Mouse (Mus musculus) common myeloid progenitor, adult 5-6 weeks (primary cell): ENCODE data around the gene Cav3. TPM values are rescaled to one million over a fixed set of nuclear protein-coding genes. Genes with fewer than 3 reads are reported as not detected.

Experiments
- ATAC-seq: replicated peaks from 2 replicates; pipeline ENCODE4 v1.8.0; 2016; ENCODE audit warnings: low read depth, mild to moderate bottlenecking, moderate TSS enrichment, inconsistent platforms; ENCODE audit not compliant: poor library complexity, severe bottlenecking
- total RNA-seq: library from RNA; stranded (forward); fragments of 200-1000, 187-1606 nt; gene quantifications from 2 replicates; pipeline ENCODE4 v1.2.3, GENCODE M21; 2017

Cav3 gene
- total RNA-seq, 1 experiment from 2014 or later: not detected

DNA sequence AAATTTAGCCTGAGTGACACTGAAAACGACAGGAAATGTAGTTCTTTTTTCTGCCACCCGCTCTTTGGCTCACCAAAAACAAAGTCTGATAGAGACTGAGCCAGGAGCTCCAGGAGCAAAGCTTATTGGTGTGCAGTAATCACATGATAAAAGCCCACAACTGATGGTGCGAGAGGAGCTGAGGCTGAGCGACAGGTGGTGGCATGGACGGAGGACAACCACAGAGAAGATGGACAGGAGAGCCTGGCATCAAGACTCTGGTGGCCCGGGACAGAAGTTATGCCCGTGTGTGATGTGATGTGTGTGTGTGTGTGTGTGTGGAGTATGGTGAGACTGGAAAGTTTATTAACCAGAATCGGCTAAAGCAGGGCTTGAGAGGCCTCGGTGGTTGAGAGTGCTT, 34.1 kb downstream of the Cav3 start:
- no peak for ATAC-seq

DNA sequence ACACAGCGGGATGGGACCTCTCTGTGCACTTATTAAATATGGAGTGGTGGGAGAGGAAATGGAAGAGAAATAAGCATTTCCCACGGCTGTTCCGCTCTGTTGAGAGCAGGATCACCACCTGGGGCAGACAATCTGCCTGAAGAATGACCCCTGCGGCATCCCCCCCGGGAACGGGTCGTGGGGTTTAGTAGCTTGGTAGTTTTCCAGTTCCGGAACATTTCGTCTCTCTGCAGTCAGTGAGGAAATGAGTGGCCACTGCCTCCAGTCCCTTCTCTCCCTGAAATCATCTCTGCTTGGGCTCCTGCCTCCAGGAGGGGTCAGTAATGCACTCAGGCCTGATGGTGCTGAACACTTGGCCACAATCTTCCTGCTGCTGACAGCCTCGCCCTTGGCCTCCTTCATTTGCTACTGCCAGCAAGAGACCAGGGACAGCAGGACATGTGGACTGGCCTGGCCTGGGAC, 35.3 kb downstream of the Cav3 start:
- no peak for ATAC-seq

DNA sequence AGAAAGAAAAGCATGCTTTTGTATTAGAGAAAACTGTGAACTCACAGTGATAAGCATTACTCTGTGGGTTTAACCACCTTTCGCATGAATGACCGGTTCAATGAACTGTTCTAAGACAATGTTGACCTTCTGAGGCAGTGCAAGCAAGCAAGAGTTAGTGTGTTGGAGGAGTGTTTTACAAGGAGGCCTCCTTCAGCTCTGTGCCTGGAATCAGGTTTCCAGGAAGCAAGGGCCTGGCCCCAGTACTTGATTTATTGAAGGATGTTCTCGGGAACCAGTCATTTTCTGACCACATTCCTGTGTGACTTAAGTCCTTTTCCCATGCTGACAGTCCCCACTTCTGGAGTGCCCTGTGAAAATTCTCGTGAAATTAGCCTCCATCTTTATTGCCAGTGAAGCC, 35.9 kb downstream of the Cav3 start:
- ATAC-seq: no peak

DNA sequence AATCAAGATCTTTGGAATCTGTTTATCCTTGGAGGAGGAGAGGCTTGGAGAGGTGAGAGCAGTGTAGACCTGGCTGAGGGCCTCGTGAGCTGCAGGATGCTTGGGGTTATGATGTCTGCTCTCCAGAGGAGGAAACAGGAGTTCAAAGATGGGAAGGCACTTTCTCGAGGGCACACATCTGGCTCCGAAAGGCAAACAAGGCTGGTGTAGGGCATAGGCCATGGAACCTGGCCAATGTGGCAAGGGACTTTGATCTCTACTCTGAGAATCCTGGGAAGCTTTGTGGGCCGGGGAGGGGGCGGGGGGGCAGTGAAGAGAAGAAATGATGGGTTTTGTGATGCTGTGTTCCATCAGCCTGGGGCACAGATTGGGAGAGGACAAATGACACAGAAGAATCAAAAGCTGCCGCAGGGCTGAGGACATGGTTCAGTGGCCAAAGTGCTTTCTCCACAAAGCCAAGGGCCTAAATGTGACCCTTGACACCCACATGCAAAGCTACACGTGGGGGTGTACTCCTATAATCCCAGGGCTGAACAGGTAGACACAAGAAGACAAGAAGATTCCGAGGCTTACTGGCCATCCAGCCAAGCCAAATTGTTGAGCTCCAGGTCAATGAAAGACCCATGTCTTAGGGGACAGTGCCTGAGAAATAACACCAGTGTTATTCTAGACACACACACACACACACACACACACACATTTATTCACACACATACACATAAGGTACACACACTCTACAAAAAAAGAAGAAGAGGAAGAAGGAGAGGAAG, 37.2 kb downstream of the Cav3 start:
- ATAC-seq: no peak

DNA sequence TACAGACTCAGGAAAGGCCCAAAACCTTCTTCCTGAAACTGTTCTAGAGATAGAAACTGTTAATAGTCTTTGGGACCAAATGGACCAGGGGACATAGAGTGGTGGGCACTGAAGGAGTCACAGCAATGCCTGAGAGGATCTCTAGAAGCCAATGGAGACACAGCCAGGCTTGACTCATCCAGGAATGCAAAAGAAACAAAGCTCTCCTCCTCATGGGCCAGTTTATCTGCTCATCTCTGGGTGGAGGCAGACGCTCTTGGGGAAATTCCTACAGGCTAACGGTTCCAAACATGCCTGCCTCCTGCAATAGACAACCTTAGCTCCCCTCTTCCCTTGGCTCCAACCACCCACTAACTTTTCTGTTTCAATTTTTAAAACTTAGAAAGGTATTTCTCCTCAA, 38.2 kb downstream of the Cav3 start:
- no peak for ATAC-seq

DNA sequence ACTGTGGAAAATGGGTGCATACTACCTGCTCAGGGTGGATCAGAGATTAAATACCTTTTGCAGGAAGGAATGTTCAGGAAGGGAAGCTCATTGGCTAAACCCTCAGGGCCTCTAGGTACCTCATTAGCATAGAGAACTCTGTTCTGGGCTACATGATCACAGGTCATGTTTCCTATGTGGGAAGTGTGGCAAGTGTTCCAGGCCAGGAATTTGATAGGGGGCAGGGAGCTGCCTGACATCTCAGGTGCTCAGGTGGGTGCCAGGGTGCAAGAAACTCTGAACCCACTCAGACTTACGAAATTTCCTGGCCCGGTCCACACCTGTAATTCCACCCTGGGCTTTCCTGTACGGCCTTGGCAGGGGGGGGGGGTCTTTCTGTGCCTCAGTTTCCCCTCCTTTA, 39.4 kb downstream of the Cav3 start:
- ATAC-seq: no peak

DNA sequence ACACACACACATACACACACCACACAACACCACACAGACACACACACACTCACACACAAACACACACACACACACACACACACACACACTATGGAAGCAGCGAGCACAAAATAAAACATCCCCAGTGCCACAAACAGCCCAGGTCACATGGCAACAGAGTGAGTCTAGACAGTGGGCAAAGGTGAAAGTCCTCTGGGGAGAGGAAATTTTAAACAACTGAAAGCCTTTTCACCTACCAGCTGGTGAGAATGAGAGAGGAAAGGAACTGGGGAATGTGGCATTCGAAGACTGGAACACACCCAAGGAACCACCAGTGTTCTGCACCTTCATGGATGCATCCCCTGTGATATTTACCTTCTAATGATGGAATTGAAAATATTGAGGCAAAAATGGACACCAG, 40.2 kb downstream of the Cav3 start:
- ATAC-seq: no peak

DNA sequence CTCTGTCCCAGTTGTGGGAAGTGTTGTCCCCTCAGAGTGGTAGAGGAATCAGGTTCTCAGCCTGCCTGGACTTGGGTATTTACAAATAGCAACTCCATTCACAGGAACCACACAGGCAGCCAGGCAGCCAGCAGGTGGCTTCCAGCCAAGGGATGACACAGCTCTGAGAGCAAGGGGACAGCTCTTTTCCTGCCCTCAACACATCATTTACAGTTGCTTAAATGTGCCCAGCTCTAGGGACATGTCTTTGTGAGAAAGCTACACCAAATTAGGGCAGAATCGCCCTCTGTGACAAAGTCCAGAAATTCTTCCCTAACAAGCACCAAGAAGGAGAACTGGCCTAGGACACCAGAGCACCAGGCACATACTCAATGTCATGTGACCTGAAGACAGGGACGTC, 41.9 kb downstream of the Cav3 start:
- ATAC-seq: peak; percentile 47

DNA sequence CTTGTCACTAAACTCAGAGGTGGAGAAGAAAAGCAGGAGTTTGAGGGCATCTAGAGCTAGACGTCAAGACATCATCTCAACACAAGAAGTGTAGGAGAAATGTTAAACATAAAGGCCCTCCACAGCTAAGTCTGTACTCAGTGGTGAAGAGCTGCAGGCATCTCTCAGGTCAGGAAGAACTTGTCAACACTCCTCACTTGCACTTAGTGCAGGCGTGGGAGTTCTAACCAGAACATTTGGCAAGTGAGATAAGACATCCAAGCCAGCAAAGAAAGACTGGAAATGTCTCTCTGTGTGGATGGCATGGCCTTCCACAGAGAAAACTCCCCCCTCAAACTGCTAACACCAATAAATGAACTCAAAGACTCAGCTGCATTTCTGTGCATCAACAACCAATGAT, 48.3 kb downstream of the Cav3 start:
- no peak for ATAC-seq

DNA sequence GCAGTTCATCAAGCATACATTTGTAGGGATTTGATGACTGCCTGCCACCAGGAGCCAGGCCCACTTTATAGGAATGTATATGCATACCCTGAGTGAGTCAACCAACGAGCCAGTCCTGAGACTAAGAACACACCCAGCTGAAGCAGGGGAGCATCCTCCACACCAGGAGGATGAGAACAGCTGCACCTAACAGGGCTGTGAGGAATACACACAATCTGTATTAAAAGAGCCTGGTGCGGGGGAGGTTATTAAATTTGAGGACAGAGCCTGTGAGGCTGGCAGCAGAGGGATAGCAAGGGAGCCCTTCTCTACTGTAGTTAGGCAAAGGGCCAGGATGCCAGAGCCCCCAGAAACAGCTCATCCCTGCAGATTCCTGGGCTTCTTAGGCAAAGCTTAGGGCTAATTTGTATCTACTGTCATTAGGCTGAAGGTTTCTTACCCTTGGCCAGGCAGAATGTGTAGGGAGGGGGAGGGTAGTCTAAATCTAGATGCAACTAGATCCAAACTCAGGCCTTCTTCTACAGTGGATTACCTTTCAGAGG, 50.4 kb downstream of the Cav3 start:
- no peak for ATAC-seq

DNA sequence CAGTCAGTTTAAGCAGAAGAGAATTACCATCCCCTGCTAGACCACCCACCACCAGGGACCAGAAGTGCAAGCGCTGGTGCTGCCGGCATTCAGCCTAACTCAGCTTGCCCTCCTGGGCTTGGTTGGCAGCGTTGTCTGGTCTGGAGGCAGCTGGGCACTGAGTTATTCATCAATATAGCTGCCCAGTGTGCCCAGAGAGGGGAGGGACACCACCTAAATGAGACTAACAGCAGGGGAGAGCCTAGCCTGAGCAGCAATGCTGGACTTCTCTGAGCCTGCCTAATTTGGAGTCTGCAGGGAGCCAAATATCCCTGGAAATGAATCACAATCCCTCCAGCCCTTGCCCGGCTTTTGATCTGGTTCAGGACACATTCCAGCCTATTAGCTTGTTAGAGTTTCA, 51.0 kb downstream of the Cav3 start:
- no peak for ATAC-seq

DNA sequence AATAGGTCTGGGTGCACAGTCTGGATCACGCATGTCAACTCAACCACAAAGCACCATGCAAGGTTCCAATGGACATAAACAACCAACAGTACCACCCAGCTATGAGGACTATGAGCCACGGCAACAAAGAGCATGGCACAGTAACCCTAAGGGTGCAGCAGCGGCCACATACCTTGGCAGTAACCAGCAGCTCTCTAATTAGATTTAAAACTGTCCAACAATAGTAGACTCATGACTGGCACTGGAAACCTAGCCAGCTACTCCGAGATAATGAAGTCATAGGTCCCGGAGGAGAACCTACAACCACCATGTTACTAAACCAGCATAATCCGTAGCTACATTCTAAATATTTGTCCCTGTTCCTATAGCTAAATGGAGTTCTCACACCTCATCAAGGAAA, 55.3 kb downstream of the Cav3 start:
- no peak for ATAC-seq

DNA sequence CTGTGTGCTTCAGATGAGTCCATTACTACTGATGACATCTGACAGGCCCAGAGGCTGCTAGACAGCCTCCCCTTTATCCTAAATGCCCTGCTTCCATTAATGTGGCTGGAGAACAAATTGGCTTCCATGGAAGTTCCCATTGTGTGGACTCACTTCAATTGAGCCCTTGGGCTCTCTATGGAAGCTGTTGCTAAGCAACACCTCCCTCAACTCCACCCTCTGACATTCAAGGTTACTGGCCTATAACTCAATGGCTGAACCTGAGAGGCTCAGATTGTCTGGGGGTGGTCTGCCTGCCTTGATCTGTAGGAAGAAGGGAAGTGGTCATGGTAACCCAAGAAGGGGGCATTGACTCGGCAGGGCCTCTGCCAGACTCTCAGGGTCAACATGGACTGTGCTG, 57.2 kb downstream of the Cav3 start:
- no peak for ATAC-seq

DNA sequence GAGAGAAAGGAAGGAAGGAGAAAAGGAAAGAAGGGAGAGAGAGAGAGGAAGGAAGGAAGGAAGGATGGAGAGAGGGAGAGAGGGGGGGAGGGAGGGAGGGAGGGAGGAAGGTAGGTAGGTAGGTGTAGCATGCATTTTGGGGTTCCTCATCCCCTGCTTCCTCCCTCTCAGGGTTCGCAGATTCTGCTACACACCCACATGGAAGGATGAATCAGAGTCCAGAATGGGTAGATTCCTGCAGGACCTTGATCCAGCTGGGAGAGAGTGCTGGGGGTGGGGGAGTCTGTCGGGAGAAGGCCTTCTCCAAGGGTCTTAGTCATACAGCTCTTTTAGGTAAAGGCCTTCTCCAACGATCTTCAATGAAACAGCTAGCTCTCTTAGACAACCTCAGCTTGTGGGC, 58.3 kb downstream of the Cav3 start:
- ATAC-seq: no peak

DNA sequence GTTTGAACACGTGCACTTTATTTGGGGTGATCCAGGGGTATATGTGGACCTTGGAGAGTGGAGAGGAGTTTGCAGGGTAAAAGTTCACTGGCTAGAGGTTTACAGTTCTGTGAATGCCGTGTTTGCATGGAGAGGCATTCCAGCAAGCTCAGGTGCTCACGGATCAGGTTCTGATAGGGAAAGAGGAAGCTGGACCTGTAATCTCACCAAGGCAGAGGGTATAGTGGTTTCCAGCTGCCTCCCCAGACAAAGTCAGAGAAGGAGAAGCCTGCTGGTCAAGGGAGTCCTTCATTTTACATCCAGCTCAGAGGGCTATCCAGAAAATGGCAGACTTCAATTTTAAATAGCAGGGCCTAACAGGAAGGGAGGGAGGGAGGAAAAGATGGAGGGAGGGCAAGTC, 58.7 kb downstream of the Cav3 start:
- peak; percentile 69 for ATAC-seq

Other genes with a start within 250 kb of the Cav3 start
- 2.1 and 3.9 TPM in 2 replicates for gene Lmcd1, start 185.7 kb upstream of the Cav3 start, total RNA-seq
- gene Ssu2, start 71.5 kb upstream of the Cav3 start, total RNA-seq: not detected in 2 replicates
- 0.09 TPM in 1 of 2 replicates, not detected in the other for gene Oxtr, start 30.4 kb downstream of the Cav3 start, total RNA-seq
- 51.9 and 72.9 TPM in 2 replicates for gene Rad18, start 237.2 kb downstream of the Cav3 start, total RNA-seq